Mouse (Mus musculus): ENCODE data around the gene Ptprb.

Ptprb gene

DNA sequence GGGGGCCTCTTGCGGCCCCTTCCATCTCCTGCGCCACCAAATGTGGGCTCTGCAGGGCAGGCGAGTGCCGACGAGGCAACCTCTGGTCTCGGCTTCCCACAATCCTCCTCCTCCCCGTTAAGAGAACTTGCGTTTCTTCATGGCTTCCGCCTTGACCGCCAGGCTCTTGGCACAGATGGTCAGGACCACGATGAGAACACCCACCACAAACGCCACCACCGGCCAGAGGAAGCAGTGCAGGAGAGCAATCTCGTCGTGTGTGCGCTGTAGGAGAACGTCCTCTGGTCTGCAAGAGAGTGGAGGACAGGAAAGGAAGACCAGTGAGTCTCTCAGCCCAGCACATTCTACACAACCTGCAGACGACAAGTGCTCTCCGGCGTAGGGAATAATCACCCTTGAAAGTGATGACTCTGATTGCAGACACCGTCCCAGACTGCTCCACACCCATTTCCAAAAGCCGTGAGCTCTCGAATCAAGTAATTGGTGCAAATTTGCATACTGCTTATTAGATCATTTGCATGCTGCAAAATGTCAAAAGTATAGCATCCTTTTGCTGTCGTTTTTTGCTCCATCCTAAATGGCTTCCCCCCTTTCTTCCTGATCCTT, 142.9 kb downstream of the Ptprb start:
- no peak for DNase-seq (ENCODE audit: low spot score in 2 of 2)

DNA sequence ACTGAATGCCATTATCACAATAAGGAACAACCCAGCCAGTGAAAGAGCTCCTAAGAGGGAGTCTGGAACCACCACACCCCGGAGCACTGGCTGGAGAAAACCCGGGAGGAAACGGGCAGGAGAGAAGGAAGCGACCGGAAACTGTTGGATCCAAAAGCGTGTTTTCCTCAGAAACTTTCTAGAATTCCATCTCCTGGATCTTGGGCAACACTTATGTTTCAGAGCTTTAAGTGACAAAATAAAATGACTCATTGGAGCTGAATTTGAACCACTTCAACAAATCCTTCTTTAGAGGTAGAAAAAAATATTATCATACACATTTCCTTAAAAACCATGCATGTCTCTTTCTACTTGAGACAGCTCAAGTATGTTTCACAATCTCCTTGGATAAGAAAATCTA, 145.7 kb downstream of the Ptprb start:
- no peak for DNase-seq (ENCODE audit: low spot score in 2 of 2)

DNA sequence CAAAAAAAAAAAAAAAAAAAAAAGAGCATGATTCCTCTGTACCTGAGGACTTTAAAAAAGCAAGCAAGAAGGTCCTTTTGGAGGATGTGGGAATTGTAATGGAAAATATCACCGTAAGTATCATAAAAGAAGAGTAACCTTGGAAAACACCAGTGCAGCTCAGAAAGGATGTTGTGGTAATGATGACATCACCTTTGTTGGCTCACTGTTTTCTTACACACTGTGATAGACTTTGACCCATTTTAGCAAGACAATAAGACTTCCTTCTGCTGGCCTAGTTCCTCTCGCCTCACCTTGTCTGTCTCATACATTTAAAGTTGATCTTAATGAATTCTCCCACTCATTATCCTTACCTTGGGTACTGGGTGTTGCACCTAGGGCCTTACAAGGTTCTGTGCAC, 147.2 kb downstream of the Ptprb start:
- DNase-seq (ENCODE audit: low spot score in 2 of 2), result no peak

DNA sequence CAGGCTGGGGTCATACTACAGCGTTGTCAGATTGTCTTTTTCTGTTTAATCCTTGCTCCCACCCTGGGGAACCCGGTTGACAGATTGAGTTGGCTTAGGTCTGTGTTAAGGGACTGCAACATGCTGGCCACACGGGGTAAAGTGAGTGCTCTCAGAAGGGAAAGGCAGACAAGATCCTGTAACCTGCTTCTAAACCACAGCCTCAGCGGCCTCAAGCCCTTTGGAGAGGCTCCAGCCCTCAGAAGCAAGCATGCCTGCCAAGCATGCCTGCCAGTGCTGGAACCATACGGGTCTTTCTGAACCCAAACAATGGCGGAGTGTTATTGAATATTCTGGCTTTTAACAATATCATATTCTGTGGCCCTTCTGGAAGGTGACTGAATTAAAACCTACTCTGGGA, 149.6 kb downstream of the Ptprb start:
- DNase-seq (ENCODE audit: low spot score in 2 of 2), result no peak

DNA sequence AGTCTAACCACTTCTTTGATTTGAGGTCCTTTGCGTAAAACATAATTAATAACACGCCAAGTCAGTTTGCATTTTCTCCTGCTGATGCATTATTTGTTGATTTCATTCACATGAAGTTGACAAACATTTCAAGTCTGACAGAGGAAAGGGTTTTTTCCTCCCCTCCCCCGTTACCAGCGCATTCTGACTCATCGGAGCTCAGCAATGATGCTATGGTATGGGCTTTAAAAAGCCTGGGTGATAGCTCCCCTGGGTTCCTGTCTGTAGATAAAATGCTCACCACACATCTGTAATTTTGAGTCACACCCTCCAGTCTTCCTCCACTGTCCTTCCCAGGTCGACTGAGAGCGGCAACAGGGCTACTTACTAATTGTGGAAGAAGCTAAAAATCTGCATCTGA, 150.9 kb downstream of the Ptprb start:
- no peak for DNase-seq (ENCODE audit: low spot score in 2 of 2)

DNA sequence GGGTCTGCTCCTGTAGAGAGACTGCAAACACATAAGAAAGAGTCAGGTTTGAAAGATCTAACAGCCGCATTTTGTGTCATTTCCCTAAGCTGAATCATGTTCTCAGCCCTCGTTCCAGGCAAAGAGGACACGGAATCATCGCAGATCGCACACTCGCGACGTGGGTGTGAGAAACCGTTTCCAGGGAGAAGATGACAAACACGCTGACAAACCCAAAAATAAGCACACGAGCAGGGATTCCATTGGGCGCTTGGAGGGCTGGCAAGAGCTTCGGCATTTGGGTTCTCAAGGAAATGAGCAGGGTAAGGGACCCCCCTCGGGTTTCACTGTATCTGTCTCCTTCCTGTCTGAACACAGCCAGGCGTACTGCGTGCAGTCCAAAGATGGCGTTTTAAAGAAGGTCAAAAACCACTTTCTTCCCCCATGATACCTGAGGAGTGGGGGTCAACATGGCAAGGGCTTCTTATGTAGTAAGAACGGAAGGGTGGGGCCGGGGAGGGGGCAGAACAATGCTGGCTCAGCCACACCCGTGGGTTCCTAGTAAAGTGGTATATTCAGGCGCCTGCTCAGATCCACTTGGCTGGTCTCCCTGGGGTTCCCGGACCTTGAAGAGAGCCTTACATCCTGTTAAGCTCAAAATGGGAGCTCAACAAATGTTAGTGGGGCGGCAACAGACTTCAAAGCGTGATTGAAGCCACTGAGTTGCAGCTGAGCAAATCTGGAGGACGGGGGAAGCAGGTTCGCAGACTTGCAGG, 152.9 kb downstream of the Ptprb start:
- no peak for DNase-seq (ENCODE audit: low spot score in 2 of 2)

DNA sequence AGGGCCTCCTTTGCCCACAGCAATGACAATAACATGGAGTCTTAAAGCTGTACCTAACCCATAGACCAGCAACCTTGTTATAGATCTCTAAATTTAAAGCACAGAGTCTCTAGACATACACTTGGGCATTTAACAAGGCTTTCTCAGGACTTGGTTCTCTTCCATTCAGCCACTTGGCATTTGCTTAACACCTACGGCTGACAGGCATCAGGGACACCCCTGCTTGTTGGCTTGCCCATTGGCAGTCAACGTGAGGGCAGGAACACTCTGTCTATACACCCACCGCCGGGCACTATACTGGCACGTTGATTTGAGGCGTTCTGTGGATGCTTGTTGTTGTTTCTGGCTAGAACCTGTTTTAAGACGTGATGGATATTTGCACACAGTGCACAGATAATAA, 157.1 kb downstream of the Ptprb start:
- no peak for DNase-seq (ENCODE audit: low spot score in 2 of 2)

DNA sequence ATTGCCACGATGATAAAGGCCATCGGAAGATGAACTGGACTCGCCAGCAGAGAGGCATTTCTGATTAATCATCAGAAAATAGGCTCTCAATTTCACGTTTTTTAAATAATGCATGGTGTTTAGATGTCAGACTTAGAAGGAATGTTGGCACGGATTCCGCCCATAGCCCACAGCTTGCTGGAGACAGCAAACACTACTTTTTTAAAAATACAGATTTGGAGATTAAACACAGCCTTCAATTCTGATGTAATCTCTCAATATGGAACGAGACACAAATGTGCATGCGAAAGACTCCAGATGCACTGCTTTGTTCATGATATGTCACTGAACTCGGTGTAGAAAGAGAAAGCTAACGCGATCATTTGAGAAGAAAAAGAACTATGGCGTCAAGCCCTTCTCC, 160.1 kb downstream of the Ptprb start:
- no peak for DNase-seq (ENCODE audit: low spot score in 2 of 2)

All from urinary bladder, adult 18-20 months (tissue).